Mouse (Mus musculus): Measurements from ENCODE around the gene Fdps. TPM values are rescaled to one million over a fixed set of nuclear protein-coding genes. Genes with fewer than 3 reads are reported as not detected.
"Not testable (repeated sequence)": the region's sequence is repeated elsewhere in the genome, so short reads cannot be mapped to it uniquely, and the experiment has no call there.

The Fdps gene
- total RNA-seq, 2 experiments from 2014 or later: 61.4 to 80.2 TPM

GRCm38 (mm10) chr3:89103291-89103595, 1.5 kb upstream of the Fdps start:
- no peak for DNase-seq (ENCODE audit: low spot score in 2 of 2)

- no peak for DNase-seq (ENCODE audit: low spot score in 2 of 2)
These were observed 934 bp upstream of the Fdps start for GRCm38 (mm10) chr3:89102495-89103290.

GRCm38 (mm10) chr3:89101459-89101811, 324 bp downstream of the Fdps start:
- peak in 1 of 2 experiments; percentile 23 for DNase-seq (ENCODE audit: low spot score in 2 of 2)

GRCm38 (mm10) chr3:89100811-89101210, 948 bp downstream of the Fdps start, which contains the start of gene Gm43738:
Gm43738 (minus strand) TSS chr3:89101099.
- peak in 1 of 2 experiments; percentile 28 for DNase-seq (ENCODE audit: low spot score in 2 of 2)

- no peak for DNase-seq (ENCODE audit: low spot score in 2 of 2)
These were observed 7.7 kb downstream of the Fdps start for GRCm38 (mm10) chr3:89094021-89094420.

- DNase-seq (ENCODE audit: low spot score in 2 of 2): peak; percentile 80 to 82
These were observed 8.6 kb downstream of the Fdps start, which contains the start of gene Rusc1 for GRCm38 (mm10) chr3:89093175-89093574. Rusc1 (minus strand) TSS chr3:89093311.

GRCm38 (mm10) chr3:89092509-89093090, 9.2 kb downstream of the Fdps start:
- no peak for DNase-seq (ENCODE audit: low spot score in 2 of 2)

- no peak for DNase-seq (ENCODE audit: low spot score in 2 of 2)
These were observed 9.8 kb downstream of the Fdps start for GRCm38 (mm10) chr3:89091811-89092508.

- peak; percentile 86 to 87 for DNase-seq (ENCODE audit: low spot score in 2 of 2)
These were observed 10.8 kb downstream of the Fdps start for GRCm38 (mm10) chr3:89090694-89091655.

GRCm38 (mm10) chr3:89089882-89090591, 11.7 kb downstream of the Fdps start:
- DNase-seq (ENCODE audit: low spot score in 2 of 2): peak; percentile 53 to 82

GRCm38 (mm10) chr3:89088974-89089373, 12.8 kb downstream of the Fdps start:
- no peak for DNase-seq (ENCODE audit: low spot score in 2 of 2)

GRCm38 (mm10) chr3:89087338-89088110, 14.2 kb downstream of the Fdps start:
- DNase-seq (ENCODE audit: low spot score in 2 of 2): peak; percentile 58 to 80

- no peak for DNase-seq (ENCODE audit: low spot score in 2 of 2)
These were observed 17.0 kb downstream of the Fdps start for GRCm38 (mm10) chr3:89084654-89085190.

- DNase-seq (ENCODE audit: low spot score in 2 of 2): no peak
These were observed 17.6 kb downstream of the Fdps start for GRCm38 (mm10) chr3:89084133-89084532.

GRCm38 (mm10) chr3:89082287-89082686, 19.5 kb downstream of the Fdps start:
- DNase-seq (ENCODE audit: low spot score in 2 of 2): not testable (repeated sequence)

GRCm38 (mm10) chr3:89077383-89077782, 24.4 kb downstream of the Fdps start:
- DNase-seq (ENCODE audit: low spot score in 2 of 2): no peak

GRCm38 (mm10) chr3:89067265-89067664, 34.5 kb downstream of the Fdps start:
- DNase-seq (ENCODE audit: low spot score in 2 of 2): no peak

- DNase-seq (ENCODE audit: low spot score in 2 of 2): no peak
These were observed 40.1 kb downstream of the Fdps start for GRCm38 (mm10) chr3:89061696-89062095.

GRCm38 (mm10) chr3:89058783-89059182, 43.0 kb downstream of the Fdps start:
- no peak for DNase-seq (ENCODE audit: low spot score in 2 of 2)
